Mouse (Mus musculus): ENCODE data around the gene Olfr1129. TPM values are rescaled to one million over a fixed set of nuclear protein-coding genes. Genes with fewer than 3 reads are reported as not detected.
"Not testable (repeated sequence)": the region's sequence is repeated elsewhere in the genome, so short reads cannot be mapped to it uniquely, and the experiment has no call there.

The Olfr1129 gene
- total RNA-seq (2021) = not detected
- long read RNA-seq, experiment 1, partial matches to known transcripts = 0 of 1 reads
- long read RNA-seq, experiment 1, other reads (novel, unspliced or antisense) = 1 of 1 reads
- long read RNA-seq, experiment 2 = 0 reads

DNA sequence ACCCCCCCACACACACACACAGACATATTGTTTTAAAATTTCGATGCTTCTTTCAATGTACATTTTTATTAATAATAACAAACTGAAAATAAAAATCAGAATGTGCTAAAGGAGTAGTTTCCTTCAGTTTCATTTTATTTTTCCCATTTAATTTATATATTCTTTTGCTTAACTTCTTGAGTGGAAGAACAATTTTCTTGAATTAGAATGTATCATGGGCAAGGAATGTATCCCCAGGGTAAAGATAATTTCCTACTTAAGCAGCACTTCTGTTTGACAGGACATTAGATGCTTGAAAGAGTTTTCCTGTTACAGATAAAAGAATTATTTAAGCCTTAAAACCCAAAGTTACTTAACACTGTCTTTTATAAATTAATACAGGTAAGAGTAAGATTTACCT, at the start of gene Olfr1129:
Gene Olfr1129, plus strand, starts transcription at position 301 of the 400 bp plus-strand sequence.
- intact Hi-C loops (cut with DNase I); H3K4me3 ChIP-seq; H3K27ac ChIP-seq; DNase-seq (ENCODE audit: extremely low spot score in 1 of 2, low spot score in 2 of 2): not testable (repeated sequence)

DNA sequence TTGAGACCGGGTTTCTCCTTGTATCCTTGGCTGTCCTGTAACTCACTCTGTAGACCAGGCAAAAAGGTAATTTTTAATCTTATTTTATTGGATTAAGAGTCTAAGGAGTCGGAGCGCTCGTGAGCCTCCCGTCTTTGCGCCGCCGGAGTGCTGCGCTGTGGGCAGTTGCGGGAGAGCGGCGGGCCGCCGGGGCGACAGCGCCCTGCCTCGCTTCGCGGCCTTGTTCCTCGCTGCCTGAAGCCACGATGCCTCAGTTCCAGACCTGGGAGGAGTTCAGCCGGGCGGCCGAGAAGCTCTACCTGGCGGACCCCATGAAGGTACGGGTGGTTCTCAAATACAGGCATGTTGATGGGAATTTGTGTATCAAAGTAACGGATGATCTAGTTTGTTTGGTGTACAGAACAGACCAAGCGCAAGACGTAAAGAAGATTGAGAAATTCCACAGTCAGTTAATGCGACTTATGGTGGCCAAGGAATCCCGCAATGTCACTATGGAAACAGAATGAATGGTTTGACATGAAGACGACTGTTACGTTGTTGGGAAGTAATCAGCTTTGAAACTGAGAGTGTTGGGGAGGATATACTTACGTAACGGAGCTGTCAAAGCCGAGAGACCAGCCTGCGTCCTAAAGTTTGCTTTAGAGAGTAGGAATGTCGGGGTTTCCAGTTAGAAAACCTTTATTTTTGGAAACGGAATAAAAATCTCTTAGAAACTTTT, 47.6 kb upstream of the Olfr1129 start:
- peak; percentile 7 to 13 for DNase-seq (ENCODE audit: extremely low spot score in 1 of 2, low spot score in 2 of 2)
- peak overlapping the region; percentile 27; the same call in 1 of the 2 replicates for H3K4me3 ChIP-seq
- H3K27ac ChIP-seq; intact Hi-C loops (cut with DNase I): not testable (repeated sequence)

DNA sequence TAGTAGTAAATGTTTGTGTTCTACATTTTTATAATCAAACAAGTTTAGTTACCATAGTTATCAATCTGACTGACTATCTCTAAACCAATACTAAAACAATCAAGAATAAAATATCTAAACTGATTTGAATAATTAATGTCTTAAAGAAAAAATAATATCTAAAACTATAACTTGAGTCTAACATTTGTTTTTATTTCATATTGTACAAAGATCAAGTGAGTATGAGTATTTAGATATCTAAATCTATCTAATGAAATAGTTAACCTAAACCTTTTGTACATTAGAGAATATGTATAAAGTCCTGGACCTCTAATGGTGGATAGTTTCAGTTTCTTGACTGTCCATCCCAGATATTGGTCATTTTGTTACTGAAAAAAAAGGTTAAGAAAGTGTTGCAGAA, 42.2 kb upstream of the Olfr1129 start, which contains the start of gene Olfr153:
Gene Olfr153, plus strand, starts transcription at position 301 of the 400 bp plus-strand sequence.
- Histone ChIP-seq H3K4me3 (no peak within 1 kb of the TSS), H3K27ac (no peak within 1 kb of the TSS)
- DNase-seq (ENCODE audit: extremely low spot score in 1 of 2, low spot score in 2 of 2) = no peak
- TF ChIP-seq CTCF (IDR thresholded peaks at IDR 0.05) = no peak
- intact Hi-C loops (cut with DNase I) = no loop called here

DNA sequence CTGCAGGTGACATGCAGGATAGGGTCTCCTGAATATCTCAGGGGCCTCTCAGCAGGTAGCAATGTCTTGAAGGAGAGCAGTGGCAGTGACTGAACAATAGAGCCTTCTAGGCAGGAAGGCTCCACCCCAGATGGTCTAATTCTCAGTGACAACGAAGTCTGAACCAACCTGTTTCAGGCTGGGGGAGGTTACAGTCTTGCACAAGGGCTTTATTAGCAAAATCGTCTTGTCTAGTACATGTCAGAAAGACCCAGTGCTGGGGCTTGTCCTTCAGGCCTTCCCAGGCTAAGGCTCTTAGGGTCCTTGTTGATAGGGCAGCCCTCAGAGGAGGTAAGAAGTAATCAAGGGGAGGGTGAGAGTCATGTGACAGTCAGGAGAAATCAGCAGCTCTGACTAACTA, 38.9 kb upstream of the Olfr1129 start:
- TF ChIP-seq CTCF (IDR thresholded peaks at IDR 0.05) = no peak
- Histone ChIP-seq H3K27ac (no peak overlapping the region), H3K4me3 (no peak overlapping the region)
- DNase-seq (ENCODE audit: extremely low spot score in 1 of 2, low spot score in 2 of 2) = no peak
- intact Hi-C loops (cut with DNase I) = no loop called here

DNA sequence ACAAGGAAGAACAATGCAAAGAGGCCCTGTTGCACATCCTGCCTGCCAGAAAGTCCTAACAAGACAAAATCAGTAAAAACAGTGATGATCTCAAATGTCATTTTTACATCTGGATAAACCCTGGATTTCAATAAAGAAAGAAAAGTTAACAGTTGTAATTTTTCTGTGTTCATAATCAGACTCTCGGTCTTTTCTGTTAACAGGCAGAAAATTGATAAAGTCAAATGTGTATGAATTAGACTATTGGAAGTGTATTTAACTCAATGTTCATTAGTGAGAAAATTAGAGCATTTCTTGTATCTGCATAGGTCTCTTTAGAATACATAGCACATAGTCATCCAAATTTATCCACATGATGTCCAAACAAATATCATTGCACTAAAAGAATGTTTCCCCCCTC, 28.3 kb upstream of the Olfr1129 start, which contains the start of gene Olfr1128:
Gene Olfr1128, minus strand, starts transcription at position 101 of the 400 bp plus-strand sequence.
- TF ChIP-seq CTCF (IDR thresholded peaks at IDR 0.05) = no peak
- H3K4me3 ChIP-seq = no peak within 1 kb of the TSS
- no peak for DNase-seq (ENCODE audit: extremely low spot score in 1 of 2, low spot score in 2 of 2)
- intact Hi-C loops (cut with DNase I) = no loop called here
- H3K27ac ChIP-seq = no peak within 1 kb of the TSS

DNA sequence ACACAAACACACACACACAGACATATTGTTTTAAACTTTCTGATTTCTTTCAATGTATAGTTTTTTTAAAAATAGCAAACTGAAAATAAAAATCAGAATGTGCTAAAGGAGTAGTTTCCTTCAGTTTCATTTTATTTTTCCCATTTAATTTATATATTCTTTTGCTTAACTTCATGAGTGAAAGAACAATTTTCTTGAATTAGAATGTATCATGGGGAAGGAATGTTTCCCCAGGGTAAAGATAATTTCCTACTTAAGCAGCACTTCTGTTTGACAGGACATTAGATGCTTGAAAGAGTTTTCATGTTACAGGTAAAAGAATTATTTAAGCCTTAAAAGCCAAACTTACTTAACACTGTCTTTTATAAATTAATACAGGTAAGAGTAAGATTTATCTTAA, 32.2 kb downstream of the Olfr1129 start, which contains the start of gene Olfr1130:
Gene Olfr1130, plus strand, starts transcription at position 301 of the 400 bp plus-strand sequence.
- H3K4me3 ChIP-seq; H3K27ac ChIP-seq; intact Hi-C loops (cut with DNase I); DNase-seq (ENCODE audit: extremely low spot score in 1 of 2, low spot score in 2 of 2): not testable (repeated sequence)

DNA sequence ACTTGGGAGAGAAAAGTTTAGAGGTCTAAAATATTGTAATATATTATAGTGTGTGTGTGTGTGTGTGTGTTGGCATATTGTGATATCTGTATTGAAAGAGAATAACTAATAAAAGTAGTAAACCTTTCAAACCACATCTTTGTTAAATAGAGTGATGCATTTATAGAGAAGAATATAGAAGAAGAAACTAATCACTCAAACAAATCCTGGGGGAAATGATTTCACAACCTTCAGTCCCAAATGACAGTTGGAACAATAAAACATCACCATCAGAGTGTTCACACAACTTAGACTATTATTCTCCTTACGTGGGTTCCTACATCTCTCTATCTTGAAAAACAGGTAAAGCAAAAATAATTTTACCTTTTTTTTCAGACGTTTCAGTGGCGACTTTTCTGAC, 53.1 kb downstream of the Olfr1129 start, which contains the start of gene Olfr1131:
Gene Olfr1131, plus strand, starts transcription at position 301 of the 400 bp plus-strand sequence.
- DNase-seq (ENCODE audit: extremely low spot score in 1 of 2, low spot score in 2 of 2) = no peak
- no peak for TF ChIP-seq CTCF (IDR thresholded peaks at IDR 0.05)
- intact Hi-C loops (cut with DNase I) = no loop called here
- H3K27ac ChIP-seq = no peak within 1 kb of the TSS
- H3K4me3 ChIP-seq = no peak within 1 kb of the TSS

Other genes with a start within 250 kb of the Olfr1129 start
- gene Olfr1120, start 219.1 kb upstream of the Olfr1129 start, total RNA-seq (2021) = not detected
- not detected for gene Olfr1121, start 204.0 kb upstream of the Olfr1129 start, total RNA-seq (2021)
- gene Olfr1122, start 188.1 kb upstream of the Olfr1129 start, total RNA-seq (2021) = under 1 TPM in 1 of 2 experiments, not detected in 1; 0.11 TPM
- not detected for gene Olfr1123, start 157.3 kb upstream of the Olfr1129 start, total RNA-seq (2021)
- gene Olfr1124, start 143.6 kb upstream of the Olfr1129 start, total RNA-seq (2021) = not detected
- gene Olfr1126, start 119.9 kb upstream of the Olfr1129 start, total RNA-seq (2021) = not detected
- not detected for gene Pramel7, start 76.8 kb upstream of the Olfr1129 start, total RNA-seq (2021)
- gene Pramel6, start 67.3 kb upstream of the Olfr1129 start, total RNA-seq (2021) = not detected
- under 1 TPM in 1 of 2 experiments, not detected in 1; 0.37 TPM for gene Olfr153, start 42.1 kb upstream of the Olfr1129 start, total RNA-seq (2021)
- gene Olfr1128, start 28.4 kb upstream of the Olfr1129 start, total RNA-seq (2021) = not detected
- not detected for gene Olfr1130, start 32.3 kb downstream of the Olfr1129 start, total RNA-seq (2021)
- not detected for gene Olfr1131, start 53.2 kb downstream of the Olfr1129 start, total RNA-seq (2021)
- not detected for gene Olfr1132, start 63.6 kb downstream of the Olfr1129 start, total RNA-seq (2021)
- gene Olfr1133, start 73.5 kb downstream of the Olfr1129 start, total RNA-seq (2021) = not detected
- not detected for gene Olfr1134, start 84.6 kb downstream of the Olfr1129 start, total RNA-seq (2021)
- gene Olfr1135, start 99.8 kb downstream of the Olfr1129 start, total RNA-seq (2021) = not detected
- not detected for gene Olfr1136, start 120.0 kb downstream of the Olfr1129 start, total RNA-seq (2021)
- gene Olfr1137, start 139.3 kb downstream of the Olfr1129 start, total RNA-seq (2021) = not detected
- not detected for gene Olfr1138, start 166.1 kb downstream of the Olfr1129 start, total RNA-seq (2021)
- gene Olfr1140, start 169.8 kb downstream of the Olfr1129 start, total RNA-seq (2021) = not detected
- gene Olfr1141, start 180.1 kb downstream of the Olfr1129 start, total RNA-seq (2021) = not detected
- gene Olfr152, start 205.6 kb downstream of the Olfr1129 start, total RNA-seq (2021) = not detected
- not detected for gene Olfr1143, start 226.7 kb downstream of the Olfr1129 start, total RNA-seq (2021)
- gene Olfr1145, start 235.9 kb downstream of the Olfr1129 start, total RNA-seq (2021) = not detected